Mouse (Mus musculus) hindbrain, postnatal 0 days (tissue): ENCODE results near the gene Sbf2. TPM values are rescaled to one million over a fixed set of nuclear protein-coding genes. Genes with fewer than 3 reads are reported as not detected.

ENCODE experiments used
- ATAC-seq: fragments of 200-750 bp; cut with Nextera tagmentation; 2 replicates; pipeline ENCODE4 v1.8.0; 2017; ENCODE audit warnings: mild to moderate bottlenecking, moderate TSS enrichment, moderate library complexity
- DNase-seq: peaks from one replicate; pipeline ENCODE4 v3.0.0-alpha.2; 2015; ENCODE audit warnings: low spot score
- H3K27ac ChIP-seq: fragments of 300-500 bp; sonication (generic); 2 replicates; pipeline ENCODE4 v1.5.1; 2014; ENCODE audit warnings: mild to moderate bottlenecking
- H3K27me3 ChIP-seq: fragments of 300-500 bp; sonication (generic); 2 replicates; pipeline ENCODE4 v1.6.1; 2014; ENCODE audit warnings: low read length, mixed read lengths; ENCODE audit not compliant: insufficient read depth
- H3K36me3 ChIP-seq: fragments of 300-500 bp; sonication (generic); 2 replicates; pipeline ENCODE4 v1.6.1; 2014; ENCODE audit warnings: low read length, mixed read lengths; ENCODE audit not compliant: insufficient read depth
- H3K4me1 ChIP-seq: fragments of 300-500 bp; sonication (generic); 2 replicates; pipeline ENCODE4 v1.6.1; 2014; ENCODE audit warnings: antibody characterized with exemption, low read length, mixed read lengths; ENCODE audit not compliant: insufficient read depth
- H3K4me2 ChIP-seq: fragments of 300-500 bp; sonication (generic); 2 replicates; pipeline ENCODE4 v1.6.1; 2014; ENCODE audit warnings: low read depth, mild to moderate bottlenecking, low read length, moderate library complexity, mixed read lengths
- H3K4me3 ChIP-seq: fragments of 300-500 bp; sonication (generic); 2 replicates; pipeline ENCODE4 v1.5.1; 2014; ENCODE audit warnings: low read length
- H3K9ac ChIP-seq: fragments of 300-500 bp; sonication (generic); replicated peaks from 2 replicates; pipeline ENCODE4 v1.6.1; 2014; ENCODE audit warnings: mild to moderate bottlenecking, low read length, moderate library complexity, mixed read lengths
- H3K9me3 ChIP-seq: fragments of 300-500 bp; sonication (generic); 2 replicates; pipeline ENCODE4 v1.6.1; 2016; ENCODE audit warnings: low read length, mixed read lengths
- CTCF ChIP-seq: IDR thresholded peaks from 2 replicates; pipeline ENCODE4 v1.5.1; 2016; ENCODE audit warnings: antibody characterized with exemption, control low read depth, low read depth
- WGBS: fragments of 180-500 bp; shearing (Covaris S2); extraction: QIAGEN DNeasy Blood & Tissue Kit; methylation state at CpG from one replicate; pipeline ENCODE4 v1.1.7; 2014; 5-methylcytosine and 5-hydroxymethylcytosine counted together
- polyA plus RNA-seq: library from polyadenylated mRNA; unstranded; fragments of >200 nt; fragmentation: Nextera tagmentation; extraction: Ambion mirVana; gene quantifications from 2 replicates; pipeline ENCODE4 v1.2.1, GENCODE M21; 2015
- total RNA-seq: library from RNA; depleted of rRNA; stranded (reverse); fragments of >200 nt; gene quantifications from 2 replicates; pipeline ENCODE4 v1.2.3, GENCODE M21; 2014; rRNA removed

The Sbf2 gene
- 55.0 and 70.5 TPM in 2 replicates for total RNA-seq
- polyA plus RNA-seq: 40.3 and 42.9 TPM in 2 replicates

DNA sequence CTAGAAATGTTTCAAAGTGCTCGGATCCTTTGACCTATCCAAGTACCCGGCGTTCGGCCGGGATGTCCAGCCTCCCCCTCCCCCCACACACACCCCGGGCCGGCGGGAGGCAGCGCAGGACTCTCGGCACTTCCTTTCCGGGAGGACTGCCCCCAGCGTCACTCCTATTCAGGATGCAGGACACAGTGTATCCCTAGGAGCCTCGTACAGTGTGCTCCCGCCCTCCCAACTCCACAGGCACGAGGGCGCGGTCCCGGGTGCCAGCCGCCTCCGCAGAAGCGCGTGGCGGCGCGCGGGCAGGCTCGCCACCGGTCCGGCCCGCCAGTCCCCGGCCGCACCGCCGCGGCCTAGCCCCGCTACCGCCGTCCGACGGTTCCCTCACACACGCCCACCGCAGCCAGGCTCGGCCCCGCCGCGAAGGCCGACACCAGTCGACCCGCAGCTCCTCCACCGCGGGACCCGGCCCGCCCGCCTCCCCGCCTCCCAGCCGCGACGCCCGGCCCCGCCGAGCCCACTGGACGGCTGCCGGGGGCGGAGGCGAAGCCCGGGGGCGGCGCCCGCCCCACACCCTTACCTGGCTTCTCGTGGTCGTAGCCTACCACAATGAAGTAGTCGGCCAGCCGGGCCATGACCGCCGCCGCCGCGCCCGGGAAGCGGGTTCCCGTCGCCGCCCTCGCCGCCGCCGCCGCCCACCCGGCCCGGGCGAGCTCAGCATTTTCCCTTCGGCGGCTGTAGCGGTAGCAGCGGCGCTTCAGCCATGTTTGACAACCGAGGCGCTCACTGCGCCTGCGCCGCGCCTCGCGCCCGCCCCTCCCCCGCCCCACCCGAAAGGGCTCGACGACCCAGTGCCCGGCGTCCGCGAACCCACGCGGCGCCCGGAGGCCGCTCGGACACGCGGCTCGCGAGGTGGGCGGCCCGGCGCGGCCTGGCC is at the start of gene Sbf2:
Gene Sbf2, minus strand, starts transcription at position 790 of the 931 bp plus-strand sequence.
- peak; percentile 92 for ATAC-seq
- Histone ChIP-seq H3K4me2 (peak within 1 kb of the TSS; percentile 78), H3K27me3 (no peaks in the 10 kb centered on the region), H3K4me1 (no peaks in the 10 kb centered on the region), H3K27ac (peak within 1 kb of the TSS; percentile 98), H3K36me3 (no peaks in the 10 kb centered on the region), H3K9ac (peak within 1 kb of the TSS; percentile 96), H3K4me3 (peak within 1 kb of the TSS; percentile 97), H3K9me3 (no peaks in the 10 kb centered on the region)
- peak; percentile 92 for DNase-seq
- under 1% methylated on average over 85 of the region's 127 CpGs for WGBS
- TF ChIP-seq CTCF: peak; percentile 10; the same call in 1 of the 2 replicates

DNA sequence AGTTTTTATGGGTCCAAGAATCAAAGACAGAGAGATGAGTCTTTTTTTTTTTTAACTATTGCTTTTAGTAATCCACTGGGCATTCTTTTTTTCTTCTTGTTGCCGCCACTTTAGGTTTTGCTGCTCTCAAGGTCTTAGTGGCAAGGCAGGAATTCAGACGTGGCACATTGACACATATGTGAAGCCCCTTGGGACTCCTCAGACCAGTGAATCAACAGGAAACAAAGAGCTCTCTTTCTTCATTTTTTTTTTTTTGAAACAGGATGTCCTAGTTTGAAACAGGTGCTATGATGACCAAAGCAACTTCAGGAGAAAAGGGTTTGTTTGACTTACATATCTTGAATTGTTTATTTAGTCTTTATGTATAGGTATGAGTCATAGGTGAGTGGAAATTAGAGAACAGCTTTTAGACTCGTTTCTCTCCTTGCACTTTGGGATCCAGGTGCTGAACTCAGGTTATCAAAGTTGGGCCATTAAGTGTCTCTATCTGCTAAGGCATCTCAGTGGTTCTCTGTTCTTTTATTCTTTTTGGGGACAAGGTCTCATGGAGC is 43.7 kb upstream of the Sbf2 start:
- peaks cover 3% of the 10 kb centered on the region; the same call in 1 of the 2 replicates for H3K9me3 ChIP-seq
- no peaks in the 10 kb centered on the region for H3K27me3 ChIP-seq
- ATAC-seq (no peak), DNase-seq (no peak)
- TF ChIP-seq CTCF: no peak
- no peaks in the 10 kb centered on the region for H3K4me1 ChIP-seq
- 57% methylated on average over 3 of the region's 3 CpGs for WGBS
- no peak overlapping the region for H3K4me3 ChIP-seq
- H3K4me2 ChIP-seq: no peak overlapping the region
- no peak overlapping the region for H3K27ac ChIP-seq
- no peak overlapping the region for H3K9ac ChIP-seq
- no peaks in the 10 kb centered on the region for H3K36me3 ChIP-seq

DNA sequence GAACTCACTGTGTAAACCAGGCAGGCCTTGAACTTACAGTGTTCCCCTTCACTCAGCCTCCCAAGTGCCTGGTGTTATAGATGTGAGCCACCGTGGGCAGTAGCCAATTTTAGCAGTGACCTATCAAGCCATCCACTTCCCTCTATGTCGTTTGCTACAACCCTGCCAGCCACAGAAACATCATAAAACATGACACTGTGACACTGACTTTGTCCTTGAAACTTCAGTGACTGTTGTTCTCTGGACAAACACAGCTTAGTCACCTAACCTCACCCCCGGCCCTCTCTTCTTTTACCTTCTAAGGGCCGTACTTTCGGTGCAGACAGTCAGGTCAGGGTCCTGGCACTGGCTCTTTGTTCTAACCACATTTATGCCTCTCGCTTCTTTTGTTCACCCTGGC is 41.2 kb upstream of the Sbf2 start:
- no peaks in the 10 kb centered on the region for H3K36me3 ChIP-seq
- H3K9me3 ChIP-seq: no peaks in the 10 kb centered on the region

GRCm38 (mm10) chr7:110655230-110655629 is 40.5 kb upstream of the Sbf2 start:
- Histone ChIP-seq H3K4me2 (no peak overlapping the region), H3K9me3 (no peaks in the 10 kb centered on the region), H3K36me3 (no peaks in the 10 kb centered on the region), H3K9ac (no peak overlapping the region), H3K4me3 (no peak overlapping the region), H3K27ac (no peak overlapping the region), H3K4me1 (no peaks in the 10 kb centered on the region), H3K27me3 (no peaks in the 10 kb centered on the region)
- no peak for ATAC-seq
- WGBS: 76% methylated on average over 3 of the region's 3 CpGs
- no peak for TF ChIP-seq CTCF
- DNase-seq: no peak

More for the DNA sequence above, 41.2 kb upstream of the Sbf2 start:
- Histone ChIP-seq H3K4me3 (no peak overlapping the region), H3K27me3 (no peaks in the 10 kb centered on the region), H3K4me1 (no peaks in the 10 kb centered on the region), H3K9ac (no peak overlapping the region), H3K4me2 (no peak overlapping the region), H3K27ac (no peak overlapping the region)
- DNase-seq (no peak), ATAC-seq (no peak)
- TF ChIP-seq CTCF: no peak
- 67% methylated on average over 6 of the region's 6 CpGs for WGBS

- H3K4me1 ChIP-seq: no peaks in the 10 kb centered on the region
- no peak for TF ChIP-seq CTCF
- H3K4me2 ChIP-seq: no peak overlapping the region
- H3K36me3 ChIP-seq: no peaks in the 10 kb centered on the region
- H3K4me3 ChIP-seq: no peak overlapping the region
- 0 out of 2 replicates have a peak, but pooled peaks cover 2% of the 10 kb centered on the region for H3K9me3 ChIP-seq
- no peak overlapping the region for H3K27ac ChIP-seq
- H3K27me3 ChIP-seq: no peaks in the 10 kb centered on the region
- DNase-seq (no peak), ATAC-seq (no peak)
- no peak overlapping the region for H3K9ac ChIP-seq
- WGBS: 79% methylated on average over 6 of the region's 6 CpGs
These were observed 36.4 kb upstream of the Sbf2 start for GRCm38 (mm10) chr7:110651091-110651490.

DNA sequence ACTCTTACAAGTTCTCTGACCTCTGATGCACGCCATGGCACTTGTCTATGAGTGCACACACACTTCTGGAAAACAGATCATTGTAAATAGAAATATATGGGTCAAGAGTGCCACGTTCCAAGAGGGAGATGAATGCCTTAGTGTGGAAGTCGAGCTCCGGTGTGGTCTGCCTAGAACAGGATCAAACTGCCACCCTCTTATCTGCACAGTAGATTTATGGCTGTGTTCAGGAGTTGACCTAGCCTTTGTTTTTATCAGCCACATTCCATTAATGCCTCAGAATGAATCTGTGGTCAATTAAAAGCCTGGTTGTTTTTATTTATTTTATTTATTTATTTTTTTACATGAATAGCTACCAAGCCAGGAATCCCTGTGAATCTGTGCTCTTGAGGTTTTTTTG is 35.8 kb upstream of the Sbf2 start:
- Histone ChIP-seq H3K9ac (no peak overlapping the region), H3K9me3 (0 out of 2 replicates have a peak, but pooled peaks cover 2% of the 10 kb centered on the region), H3K36me3 (no peaks in the 10 kb centered on the region), H3K27me3 (no peaks in the 10 kb centered on the region), H3K4me3 (no peak overlapping the region), H3K4me2 (no peak overlapping the region), H3K4me1 (no peaks in the 10 kb centered on the region), H3K27ac (no peak overlapping the region)
- no peak for TF ChIP-seq CTCF
- 88% methylated on average over 4 of the region's 4 CpGs for WGBS
- no peak for DNase-seq
- no peak for ATAC-seq
